Mouse (Mus musculus) bone marrow macrophage, adult 2 months (primary cell): ENCODE results near the gene Mark2.

Source experiments
- CTCF ChIP-seq: IDR thresholded peaks from 2 replicates; pipeline ENCODE4 v1.5.1; 2012; ENCODE audit warnings: low read depth, mild to moderate bottlenecking, low read length, moderate library complexity
- POLR2A ChIP-seq: IDR thresholded peaks from 2 replicates; pipeline ENCODE4 v1.6.1; 2012; ENCODE audit warnings: mild to moderate bottlenecking, low read depth, low read length, borderline replicate concordance

- no peak for TF ChIP-seq CTCF
- no peak for TF ChIP-seq POLR2A
These were observed 36.0 kb upstream of the Mark2 start for GRCm38 (mm10) chr19:7377639-7378038.
